Mouse (Mus musculus): ENCODE results near the gene Fnip2. TPM values are rescaled to one million over a fixed set of nuclear protein-coding genes. Genes with fewer than 3 reads are reported as not detected.
A peak's percentile ranks its signal among the peaks of the same experiment; 100 is the strongest.

The Fnip2 gene
- polyA plus RNA-seq, 1 experiment from 2014 or later: 5.8 TPM

- Histone ChIP-seq H3K36me3 (no peaks in the 10 kb centered on the region), H3K27ac (no peak overlapping the region), H3K27me3 (ENCODE audit: insufficient read depth, poor library complexity, severe bottlenecking) (no peaks in the 10 kb centered on the region), H3K4me1 (replicated peaks) (peaks cover 42% of the 10 kb centered on the region), H3K9me3 (no peaks in the 10 kb centered on the region), H3K4me3 (no peak overlapping the region)
- no peak for DNase-seq (ENCODE audit: low spot score)
- 78% methylated on average over 2 of the region's 2 CpGs for WGBS
Observed at GRCm38 (mm10) chr3:79411666-79412065, 155.9 kb downstream of the Fnip2 start.

GRCm38 (mm10) chr3:79410629-79410995 lies 157.0 kb downstream of the Fnip2 start:
- no peaks in the 10 kb centered on the region for H3K27me3 ChIP-seq (ENCODE audit: insufficient read depth, poor library complexity, severe bottlenecking)
- H3K27ac ChIP-seq: peak overlapping the region; percentile 71; the same call in 1 of the 2 replicates
- H3K4me1 ChIP-seq (replicated peaks): peaks cover 34% of the 10 kb centered on the region
- no peak overlapping the region for H3K4me3 ChIP-seq
- WGBS: 34% methylated on average over 5 of the region's 5 CpGs
- H3K36me3 ChIP-seq: no peaks in the 10 kb centered on the region
- H3K9me3 ChIP-seq: no peaks in the 10 kb centered on the region
- peak; percentile 35 for DNase-seq (ENCODE audit: low spot score)

GRCm38 (mm10) chr3:79409927-79410628 lies 157.5 kb downstream of the Fnip2 start:
- Histone ChIP-seq H3K36me3 (no peaks in the 10 kb centered on the region), H3K27ac (peak overlapping the region; percentile 69), H3K9me3 (no peaks in the 10 kb centered on the region), H3K27me3 (ENCODE audit: insufficient read depth, poor library complexity, severe bottlenecking) (no peaks in the 10 kb centered on the region), H3K4me1 (replicated peaks) (peaks cover 34% of the 10 kb centered on the region), H3K4me3 (no peak overlapping the region)
- WGBS: 33% methylated on average over 10 of the region's 10 CpGs
- DNase-seq (ENCODE audit: low spot score): peak; percentile 52

GRCm38 (mm10) chr3:79408546-79408945 lies 159.1 kb downstream of the Fnip2 start:
- Histone ChIP-seq H3K4me1 (replicated peaks) (peaks cover 34% of the 10 kb centered on the region), H3K36me3 (no peaks in the 10 kb centered on the region), H3K4me3 (no peak overlapping the region), H3K9me3 (no peaks in the 10 kb centered on the region), H3K27ac (no peak overlapping the region), H3K27me3 (ENCODE audit: insufficient read depth, poor library complexity, severe bottlenecking) (no peaks in the 10 kb centered on the region)
- DNase-seq (ENCODE audit: low spot score): peak; percentile 53
- 23% methylated on average over 4 of the region's 4 CpGs for WGBS

Other genes with a start within 250 kb of the Fnip2 start
- 0.12 TPM in 1 of 2 replicates, not detected in the other for gene Gm17359, start 231.1 kb downstream of the Fnip2 start, polyA plus RNA-seq (2016; fragmentation: Nextera tagmentation; extraction: Ambion mirVana)
- gene Ppid, start 23.5 kb upstream of the Fnip2 start, polyA plus RNA-seq (2016; fragmentation: Nextera tagmentation; extraction: Ambion mirVana): 173 and 217 TPM in 2 replicates
- gene 4930579G24Rik, start 61.3 kb upstream of the Fnip2 start, polyA plus RNA-seq (2016; fragmentation: Nextera tagmentation; extraction: Ambion mirVana): 23.1 and 28.5 TPM in 2 replicates
- 43.1 and 45.2 TPM in 2 replicates for gene Etfdh, start 61.7 kb upstream of the Fnip2 start, polyA plus RNA-seq (2016; fragmentation: Nextera tagmentation; extraction: Ambion mirVana)
- gene Rxfp1, start 170.1 kb upstream of the Fnip2 start, polyA plus RNA-seq (2016; fragmentation: Nextera tagmentation; extraction: Ambion mirVana): not detected in 2 replicates